Mouse (Mus musculus) lung, postnatal 36 days (tissue): ENCODE measurements around the gene Mmp15.

Experiments
- DNase-seq: peaks from one replicate; pipeline ENCODE4 v3.0.0; 2022; ENCODE audit warnings: mixed read lengths

Gene Mmp15

DNA sequence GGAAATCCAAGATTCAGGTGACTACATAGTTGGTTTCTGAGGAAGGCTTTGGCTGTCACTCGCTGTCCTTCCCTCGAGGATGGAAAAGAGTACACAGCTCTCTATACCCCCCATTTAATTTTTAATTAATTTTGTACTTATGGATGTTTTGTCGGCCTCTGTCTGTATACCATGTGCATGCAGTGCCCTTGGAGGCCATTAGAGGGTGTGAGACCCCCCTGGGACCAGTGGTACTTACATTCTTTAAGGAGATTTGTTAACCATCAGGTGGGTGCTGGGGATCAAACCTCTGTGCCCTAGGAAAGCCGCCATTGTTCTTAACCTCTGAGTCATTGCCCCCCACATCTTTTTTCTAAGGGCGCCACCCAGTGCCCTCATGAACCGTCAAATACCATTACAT, 7.4 kb upstream of the Mmp15 start:
- DNase-seq, result no peak

DNA sequence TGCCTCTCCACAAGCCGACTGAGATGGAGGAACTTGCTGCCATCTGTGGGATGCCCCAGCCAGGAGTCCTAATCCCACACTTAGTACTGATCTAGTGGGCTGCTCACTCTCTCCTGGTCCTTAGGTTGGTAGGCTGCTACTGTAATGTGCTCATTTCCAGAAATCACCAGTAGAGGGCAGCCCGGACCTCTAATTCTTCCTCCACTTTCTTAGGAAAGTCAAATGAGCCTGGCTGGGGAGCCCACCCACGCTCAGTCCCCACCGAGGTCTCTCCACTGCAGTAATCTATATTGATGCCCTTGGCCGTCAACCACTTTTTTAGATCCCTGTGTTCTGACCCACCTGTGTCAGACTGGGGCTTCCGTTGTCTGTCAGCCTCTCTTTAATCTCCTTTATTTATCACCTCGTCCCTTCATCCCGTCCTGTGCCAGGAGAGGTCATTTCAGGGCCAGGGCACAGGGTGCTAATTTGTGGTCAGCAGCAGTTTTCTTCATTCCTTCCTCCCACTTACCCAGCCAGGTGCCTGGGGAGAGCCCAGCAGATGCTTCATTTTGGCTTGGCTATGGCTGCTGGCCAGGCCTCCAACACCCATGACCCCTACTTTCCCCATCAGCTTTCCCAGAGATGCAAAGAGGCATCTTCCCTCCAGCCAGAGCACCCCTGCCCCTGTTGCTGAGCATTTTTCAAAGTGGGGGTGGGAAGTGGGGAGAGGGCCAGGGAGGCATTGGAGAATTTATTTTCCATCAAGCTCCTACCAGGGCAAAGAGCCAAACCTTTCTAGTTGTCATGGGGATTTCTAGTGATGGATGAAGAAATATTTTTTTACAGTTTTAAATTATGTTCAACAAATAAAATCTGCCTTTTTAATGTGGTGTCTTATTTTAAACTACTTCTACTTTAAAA, 5.2 kb upstream of the Mmp15 start:
- DNase-seq, result peak; percentile 87

DNA sequence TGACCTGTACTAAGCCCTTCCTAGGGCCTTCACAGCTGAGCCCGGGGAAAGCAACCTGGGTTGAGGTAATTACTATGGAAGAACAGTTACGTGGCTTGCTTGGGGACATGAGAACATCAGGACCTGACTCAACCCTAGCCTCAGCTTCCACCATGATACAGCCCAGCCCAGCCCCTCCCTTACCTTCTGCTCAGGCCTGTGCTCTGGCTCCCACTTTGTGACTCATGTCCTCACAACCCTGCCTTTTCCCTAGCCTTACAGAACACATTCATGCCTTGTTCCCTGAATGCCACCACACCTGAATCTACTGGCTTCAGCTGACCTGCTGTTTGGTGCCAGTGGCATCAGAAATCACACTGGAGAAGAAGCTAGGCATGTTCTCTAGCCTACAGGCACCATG, 3.7 kb upstream of the Mmp15 start:
- DNase-seq, result no peak

DNA sequence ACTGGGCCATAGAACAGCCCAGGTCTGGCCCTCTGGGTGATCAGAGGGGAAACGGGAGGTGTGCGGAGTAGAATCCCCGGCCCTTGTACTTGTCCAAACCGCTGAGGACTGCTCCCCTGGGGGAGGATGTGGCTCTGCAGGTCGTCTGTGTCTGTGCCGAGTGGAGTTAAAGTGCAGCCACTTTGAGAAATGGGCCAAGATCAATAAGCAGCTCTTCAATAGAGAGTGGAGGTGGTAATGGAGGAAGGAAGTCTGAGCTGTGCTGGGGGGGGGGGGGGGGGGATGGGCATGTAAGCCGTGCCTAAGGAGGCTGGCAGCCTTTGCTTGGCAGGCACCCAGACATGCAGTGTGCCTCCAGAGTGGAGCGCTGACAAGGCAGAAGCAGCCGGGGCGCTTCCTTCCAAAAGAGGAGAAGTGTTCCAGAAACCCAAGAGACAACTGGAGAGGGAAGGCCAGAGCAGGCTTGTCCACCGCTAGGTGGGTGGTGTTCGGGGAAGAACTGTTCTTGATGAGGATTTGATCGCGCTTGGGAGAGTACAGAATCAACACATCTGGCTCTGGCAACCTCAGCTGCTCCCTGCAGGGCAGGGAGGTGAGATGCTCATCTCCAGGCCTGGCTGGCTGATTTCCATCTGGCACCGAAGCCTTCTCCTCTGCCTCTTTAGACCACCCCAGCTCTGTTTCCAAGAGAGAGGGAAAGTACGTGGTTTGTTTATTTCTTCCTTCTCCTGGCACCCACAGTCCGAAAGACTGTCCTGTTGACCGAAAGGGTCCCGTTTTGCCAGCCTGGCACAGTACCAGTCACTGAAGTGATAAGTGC, 3.0 kb upstream of the Mmp15 start:
- peak; percentile 84 for DNase-seq

DNA sequence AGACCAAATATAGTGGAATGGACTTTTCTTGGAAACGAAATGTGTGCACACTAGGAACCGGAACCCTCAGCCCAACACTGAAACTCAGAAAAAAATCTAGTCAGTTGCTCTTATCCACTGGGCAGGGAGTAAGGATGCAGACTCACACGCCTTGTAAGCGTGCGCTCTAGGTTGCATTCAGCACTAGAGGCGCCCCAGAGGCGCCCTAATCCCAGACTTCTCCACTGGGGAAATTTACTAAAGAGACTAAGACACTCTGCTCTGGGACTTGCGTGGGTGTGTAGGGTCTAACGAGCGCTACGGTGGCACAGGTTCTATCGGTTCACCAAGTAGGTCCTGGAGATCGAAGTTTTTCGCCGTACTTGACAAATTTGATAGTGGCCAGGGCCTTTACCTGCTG, 607 bp upstream of the Mmp15 start:
- DNase-seq, result peak; percentile 48

DNA sequence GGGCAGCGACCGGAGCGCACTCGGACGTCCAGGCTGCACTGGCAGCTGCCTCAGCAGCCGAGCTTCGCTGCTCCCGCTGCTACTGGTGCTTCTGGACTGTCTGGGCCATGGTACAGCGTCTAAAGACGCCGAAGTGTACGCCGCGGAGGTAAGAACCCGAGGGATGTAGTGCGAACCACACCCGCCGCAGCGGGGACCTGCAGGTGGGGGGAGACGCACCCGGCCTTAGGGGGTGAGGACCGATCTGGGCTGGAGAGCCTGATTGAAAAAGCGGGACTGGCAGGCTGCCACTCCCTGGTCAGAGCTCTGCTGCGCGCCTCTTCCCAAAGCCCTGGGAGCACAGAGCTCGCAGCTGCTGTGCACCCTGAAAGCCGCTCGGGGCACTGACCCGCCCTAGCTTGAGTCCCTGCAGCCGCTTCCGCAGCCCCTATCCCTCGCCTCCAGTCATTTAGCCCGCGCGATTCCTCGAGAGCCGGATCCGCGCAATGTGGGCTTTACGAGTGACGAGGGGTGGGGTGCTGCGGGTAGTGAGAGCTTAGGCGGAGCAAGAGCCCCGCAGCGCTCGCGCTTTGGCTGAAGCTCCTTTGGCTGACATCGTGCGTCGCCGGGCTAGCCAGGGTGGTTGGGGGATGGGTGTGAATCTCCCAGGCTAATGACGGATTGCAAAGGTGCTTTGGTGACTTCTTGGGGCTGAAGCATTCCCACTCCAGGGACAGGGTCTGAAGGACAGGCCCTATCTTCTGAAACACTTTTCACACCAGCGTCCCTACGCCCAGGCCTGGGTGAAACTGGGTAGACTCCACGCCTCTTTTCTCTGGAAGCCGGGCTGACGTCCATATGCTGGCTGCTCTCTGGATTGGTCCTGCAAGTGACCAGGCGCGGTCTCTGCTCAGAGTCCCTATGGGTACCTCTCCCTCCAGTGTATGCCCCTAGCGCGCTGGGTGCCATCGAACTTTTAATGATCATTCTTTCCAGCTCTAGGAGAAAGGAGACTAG, 1.1 kb downstream of the Mmp15 start:
- DNase-seq, result peak; percentile 47

DNA sequence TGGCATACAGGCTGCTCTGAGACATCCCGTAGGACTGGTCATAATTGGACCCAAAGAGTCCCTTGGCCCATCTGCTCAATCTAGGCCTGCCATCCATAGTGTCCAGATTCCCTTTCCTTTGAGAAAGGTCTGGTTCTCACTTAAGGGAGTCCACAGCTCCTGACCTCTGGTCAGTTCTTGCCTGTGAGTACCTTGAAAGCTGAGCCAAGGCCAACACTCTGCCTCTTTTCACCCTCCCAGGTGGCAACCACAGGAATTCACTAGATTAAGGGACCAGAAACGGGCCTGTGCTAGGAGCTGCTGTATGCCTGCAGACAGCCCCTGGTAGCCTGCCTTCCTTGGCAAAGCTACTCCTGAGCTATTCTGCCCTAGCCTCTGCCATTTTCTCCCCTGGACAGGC, 2.5 kb downstream of the Mmp15 start:
- peak; percentile 74 for DNase-seq

DNA sequence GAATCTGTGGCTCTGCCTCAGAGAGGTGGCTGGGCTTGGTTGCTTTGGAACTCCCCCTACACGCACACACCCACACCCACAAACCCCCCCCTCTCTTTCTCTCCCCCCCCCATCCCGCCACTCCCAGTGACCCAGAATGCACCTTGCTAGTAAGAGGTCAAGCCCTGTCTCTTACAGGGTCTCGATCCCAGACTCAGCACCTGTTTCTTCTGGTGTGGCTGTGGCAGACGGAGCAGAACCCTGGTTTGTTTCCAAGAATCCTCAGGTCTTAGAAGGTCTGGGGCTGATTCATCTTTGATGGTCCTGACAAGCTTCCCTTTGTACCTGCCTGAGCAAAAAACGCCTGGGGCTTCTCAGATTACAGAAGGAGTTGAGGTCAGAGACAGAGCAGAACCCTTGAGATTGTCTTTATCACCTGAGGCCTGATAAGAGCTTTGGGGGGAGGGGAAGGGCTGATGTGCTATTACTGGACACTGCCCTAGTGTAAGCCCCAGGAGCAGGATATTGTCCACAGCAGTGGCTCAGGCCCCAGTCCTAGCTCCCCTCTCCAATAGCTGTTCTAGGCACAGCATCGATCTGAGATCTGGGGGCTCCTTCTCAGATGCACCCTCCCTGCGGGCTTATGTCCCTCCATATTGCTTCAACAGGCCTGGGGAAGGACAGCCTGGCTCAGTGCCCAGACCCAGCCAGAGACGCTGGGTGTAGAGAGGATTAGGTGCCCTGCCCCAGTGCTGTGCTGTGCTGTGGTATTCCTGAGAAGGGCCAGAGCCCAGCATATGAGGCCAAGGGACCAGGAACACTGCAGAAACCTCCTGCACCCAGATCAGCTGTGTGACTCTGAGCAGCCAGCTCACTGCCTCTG, 6.7 kb downstream of the Mmp15 start:
- DNase-seq, result peak; percentile 37

DNA sequence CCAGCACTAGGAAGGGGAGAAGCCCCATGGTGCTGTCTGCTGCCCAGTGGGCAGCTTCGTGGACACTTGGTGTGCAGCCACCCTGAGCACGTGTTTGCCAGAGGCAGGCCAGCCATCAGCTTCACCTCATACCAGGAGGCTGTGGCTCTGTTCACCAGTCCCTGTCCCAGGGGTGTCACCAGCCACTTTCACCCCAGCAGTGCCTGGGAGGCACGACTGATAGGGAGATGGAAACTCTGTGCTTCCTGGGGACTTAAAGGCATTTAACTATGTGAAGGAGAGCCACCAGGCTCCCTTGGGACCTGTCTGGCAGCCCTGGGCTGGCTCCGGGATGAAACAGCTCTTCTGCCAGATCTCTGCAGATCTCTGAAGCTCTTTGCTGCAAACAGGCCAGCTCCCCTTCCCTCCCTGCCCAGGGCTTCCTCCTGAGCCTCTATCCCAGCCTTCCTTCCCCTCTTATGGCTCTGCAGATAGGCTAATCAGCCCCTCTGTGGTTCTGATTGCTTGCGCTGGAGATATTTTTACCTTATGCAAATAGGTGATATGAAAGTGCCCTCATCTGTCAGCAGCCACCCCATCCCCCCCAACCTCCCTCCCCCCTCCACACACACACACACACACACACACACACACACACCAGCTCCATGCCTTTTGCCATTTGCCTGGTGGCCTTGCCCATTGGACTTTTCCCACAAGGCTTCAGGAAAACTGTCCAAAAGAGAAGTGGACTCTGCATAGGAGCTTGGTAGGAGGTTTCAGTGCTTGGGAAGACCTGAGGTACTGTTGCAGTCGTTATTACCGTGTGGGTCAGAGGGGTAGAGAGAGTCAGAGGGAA, 8.3 kb downstream of the Mmp15 start:
- DNase-seq, result no peak

DNA sequence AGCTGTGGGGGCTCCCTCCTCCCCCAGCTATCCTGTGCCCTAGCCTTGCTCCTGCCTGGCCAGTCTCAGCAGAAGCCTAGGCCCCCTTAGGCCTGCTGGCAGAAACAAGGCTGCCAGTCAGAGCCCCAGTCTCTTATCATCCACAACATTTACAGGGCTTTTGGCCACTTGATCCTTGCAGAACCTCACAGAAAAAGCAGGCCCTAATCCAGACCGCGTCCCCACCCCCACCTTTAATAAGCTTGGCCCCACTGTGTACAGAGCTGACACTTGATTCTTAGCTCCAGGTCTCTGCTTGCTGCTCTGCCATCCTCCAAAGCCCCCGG, 8.9 kb downstream of the Mmp15 start:
- DNase-seq, result no peak

DNA sequence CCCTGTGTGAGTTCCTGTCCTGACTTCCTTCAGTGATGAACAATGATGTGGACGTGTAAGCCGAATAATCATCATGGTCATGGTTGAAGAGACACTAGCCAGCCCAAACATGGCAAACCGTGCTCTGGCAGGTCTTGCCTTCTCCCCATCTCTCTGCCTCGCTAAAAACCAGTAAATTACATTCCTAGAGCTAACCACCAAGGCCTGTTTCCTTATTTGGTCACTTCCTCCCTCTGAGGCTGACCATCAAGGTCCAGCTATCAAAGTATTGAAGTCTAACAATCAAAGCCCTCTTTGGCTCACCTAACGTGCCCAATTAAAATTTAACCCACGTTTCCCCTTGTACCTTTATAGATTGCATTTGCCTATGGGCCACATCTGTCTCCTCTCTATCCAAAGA, 10.2 kb downstream of the Mmp15 start:
- no peak for DNase-seq

DNA sequence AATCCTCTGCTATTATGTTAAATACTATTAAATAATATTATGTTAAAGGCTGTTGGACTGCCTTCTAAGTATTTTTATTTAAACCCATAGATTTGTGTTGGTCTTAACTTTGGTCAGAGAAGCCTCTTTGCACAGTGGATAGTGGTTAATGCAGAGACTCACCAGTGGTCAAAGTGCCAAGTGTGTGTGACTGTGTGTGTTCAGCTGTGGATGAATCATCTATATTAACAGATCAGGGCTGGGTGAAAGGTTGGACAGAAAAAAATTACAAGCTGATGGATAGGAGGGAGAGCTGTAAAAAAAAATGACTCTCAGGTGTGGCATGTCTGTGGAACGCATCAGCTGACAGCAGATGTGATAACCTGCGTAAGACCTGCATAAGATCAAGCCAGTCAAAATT, 11.8 kb downstream of the Mmp15 start:
- DNase-seq, result no peak

DNA sequence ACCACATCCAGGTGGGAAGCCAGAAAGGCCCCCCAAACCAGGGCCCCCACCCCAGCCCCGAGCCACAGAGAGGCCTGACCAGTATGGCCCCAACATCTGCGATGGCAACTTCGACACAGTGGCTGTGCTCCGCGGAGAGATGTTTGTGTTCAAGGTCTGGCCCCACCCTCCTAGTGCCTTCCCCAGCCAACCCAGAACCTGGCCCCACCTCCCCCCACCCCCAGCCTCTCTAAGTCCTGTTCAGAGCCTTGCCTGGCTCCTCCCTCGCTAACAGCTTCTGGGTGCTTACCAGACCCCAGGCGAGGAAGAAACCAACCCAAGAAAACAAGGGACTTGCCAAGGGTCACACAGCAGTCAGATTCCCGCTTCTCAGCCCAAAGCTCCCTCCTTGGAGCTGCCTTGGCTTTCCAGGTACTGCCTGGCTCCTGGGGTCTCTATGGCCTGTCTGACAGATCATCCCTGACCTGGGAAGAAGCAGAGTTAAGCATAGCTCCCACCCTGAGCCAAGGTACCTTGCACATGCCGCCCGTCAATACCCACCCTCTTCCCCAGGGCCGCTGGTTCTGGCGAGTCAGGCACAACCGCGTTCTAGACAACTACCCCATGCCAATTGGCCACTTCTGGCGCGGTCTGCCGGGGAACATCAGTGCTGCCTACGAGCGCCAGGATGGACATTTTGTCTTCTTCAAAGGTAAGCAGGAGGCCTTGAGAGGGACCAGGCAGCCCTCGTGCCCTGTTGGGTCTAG, 17.7 kb downstream of the Mmp15 start:
- DNase-seq, result peak; percentile 32

DNA sequence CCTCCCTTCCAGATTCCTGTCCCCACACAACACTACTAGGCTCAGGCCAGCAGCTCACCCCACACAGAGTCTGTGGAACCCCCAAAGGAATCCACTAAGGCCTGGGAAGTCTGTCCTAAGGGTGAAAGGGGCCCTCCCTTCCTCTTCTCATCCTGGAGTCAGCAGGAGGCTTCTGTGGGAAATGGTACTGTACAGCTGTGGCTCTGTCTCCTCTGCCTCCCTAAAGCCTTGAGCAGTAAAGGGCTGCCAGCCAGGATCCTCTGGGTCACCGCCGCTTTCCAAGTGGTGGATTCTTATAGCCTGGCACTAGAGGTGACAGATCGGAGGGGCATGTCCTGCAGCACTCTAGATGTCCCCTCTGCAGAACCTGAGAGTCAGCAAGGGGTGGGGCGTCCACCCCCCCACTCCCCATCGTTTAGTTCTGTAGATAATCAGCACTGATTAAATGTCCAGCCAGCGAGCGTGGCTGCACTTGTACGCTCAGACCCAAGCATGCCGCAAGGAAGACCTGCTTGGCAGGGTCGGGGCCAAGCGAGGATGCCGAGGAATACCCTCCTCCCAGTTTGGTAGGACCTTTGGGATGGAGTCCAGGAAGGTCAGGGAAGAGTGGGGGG, 21.4 kb downstream of the Mmp15 start:
- DNase-seq, result no peak

DNA sequence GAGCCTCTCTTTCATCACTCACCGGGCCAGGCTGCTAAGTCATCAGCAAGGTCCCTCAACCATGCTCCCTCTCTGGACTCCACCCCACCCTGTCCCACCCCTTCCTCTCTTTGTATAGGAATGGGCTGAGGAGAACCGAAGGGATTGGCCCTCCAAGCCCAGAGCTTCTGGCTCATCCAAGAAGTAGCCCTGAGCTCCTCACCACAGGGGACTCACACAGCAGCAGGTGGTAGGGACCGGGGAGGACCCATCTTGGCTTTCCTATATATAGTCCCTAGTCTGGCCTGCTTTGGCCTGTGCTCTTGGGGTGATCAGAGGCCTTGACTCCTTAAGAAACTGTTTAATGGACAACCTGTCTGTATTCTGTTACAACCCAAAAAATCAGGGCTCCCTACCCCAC, 22.4 kb downstream of the Mmp15 start:
- no peak for DNase-seq

DNA sequence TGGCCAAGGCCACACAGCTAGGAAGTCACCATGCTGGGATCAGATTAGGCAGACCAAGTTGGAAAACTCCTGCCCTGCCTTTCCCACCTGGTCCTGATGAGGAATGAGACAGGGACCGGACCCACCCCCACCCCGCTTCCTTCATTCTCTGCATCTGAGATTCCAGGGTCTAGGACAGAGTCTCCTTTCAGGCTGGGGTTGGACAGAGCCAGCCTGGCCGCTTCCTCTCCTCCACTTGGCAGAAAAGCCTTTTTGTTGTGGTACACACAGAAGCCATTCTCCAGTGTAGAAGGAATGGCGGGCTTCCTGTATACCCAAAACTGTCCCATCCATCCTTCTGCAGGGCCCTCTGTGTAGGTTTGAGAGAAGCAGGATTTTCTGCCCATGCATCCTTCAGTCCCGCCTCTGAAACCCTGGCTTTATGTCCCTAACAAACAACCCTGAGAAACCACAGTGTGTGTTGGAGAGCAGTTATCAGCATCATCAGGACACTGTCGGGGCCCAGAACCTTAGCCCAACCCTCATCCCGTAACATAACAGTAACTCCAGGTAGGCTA, 23.4 kb downstream of the Mmp15 start:
- no peak for DNase-seq

DNA sequence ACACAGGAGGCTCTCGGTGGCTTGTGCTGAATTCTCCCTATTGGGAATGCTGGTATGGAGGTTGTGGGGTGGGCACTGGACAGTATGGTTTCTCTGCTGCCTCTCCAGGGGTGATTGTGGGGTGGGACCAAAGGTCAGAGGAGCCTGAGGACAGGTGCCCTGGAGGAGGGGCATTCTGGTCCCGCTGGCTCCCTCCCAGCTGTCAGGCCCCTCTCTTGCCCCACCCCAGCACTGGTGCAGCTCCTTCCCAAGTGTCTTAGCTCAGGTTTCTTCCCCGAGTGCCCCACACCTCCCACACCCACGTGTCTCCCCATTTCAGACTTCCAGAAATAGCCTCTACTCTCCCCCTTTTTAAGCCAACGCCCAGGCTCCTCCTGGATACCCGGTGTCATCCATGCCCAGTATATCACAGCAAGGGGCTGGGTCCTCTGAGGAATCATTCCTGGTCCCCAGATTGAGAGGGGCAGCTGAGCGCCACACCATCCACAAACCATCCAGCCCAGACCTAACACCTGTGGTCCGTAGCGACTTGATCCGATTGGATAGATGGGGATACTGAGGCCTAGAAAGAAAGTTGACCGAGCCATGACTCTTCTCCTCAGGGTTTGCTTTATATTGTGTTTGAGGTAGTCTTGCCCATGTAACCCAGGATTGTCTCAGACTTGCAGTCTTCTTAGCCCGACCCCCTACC, 24.4 kb downstream of the Mmp15 start:
- DNase-seq, result no peak

DNA sequence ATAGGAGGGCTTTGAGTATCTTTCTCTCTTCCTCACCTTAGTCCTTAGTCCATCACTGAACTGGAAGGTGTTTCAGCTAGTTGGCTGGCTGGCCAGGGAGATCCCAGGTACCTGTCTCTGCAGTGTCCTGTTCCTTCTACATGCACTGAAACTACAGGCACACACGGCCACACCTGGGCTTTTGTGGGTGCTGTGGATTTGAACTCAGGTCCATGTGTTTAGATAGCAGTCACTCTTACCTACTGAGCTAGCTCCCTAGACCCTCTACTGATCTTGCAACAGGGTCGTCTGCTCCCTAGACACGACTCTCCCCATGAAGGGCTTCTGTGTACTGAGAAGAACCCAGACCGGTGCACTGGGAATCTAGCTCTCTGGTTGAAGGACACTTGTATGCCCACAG, 25.0 kb downstream of the Mmp15 start:
- no peak for DNase-seq

DNA sequence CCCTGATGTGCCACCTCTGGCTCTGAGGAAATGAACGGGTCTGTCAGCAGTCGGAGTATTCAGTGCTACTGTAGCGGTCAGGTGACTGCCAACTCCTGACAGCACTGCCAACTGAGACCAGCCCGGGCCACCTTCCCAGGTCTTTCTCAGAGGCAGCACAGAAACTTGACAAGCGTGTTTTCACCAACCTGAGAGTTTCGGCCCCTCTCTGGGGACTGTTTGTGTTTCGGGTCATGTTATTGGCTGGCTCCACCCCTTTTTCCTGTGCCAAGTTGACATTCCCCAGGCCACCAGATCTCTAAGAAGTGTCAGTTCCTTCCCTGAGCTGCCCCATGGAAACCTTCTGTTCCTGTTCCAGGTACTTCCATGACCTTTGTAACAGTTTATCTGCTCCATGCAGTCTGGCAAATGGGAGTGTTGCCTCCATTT, 25.8 kb downstream of the Mmp15 start:
- DNase-seq, result peak; percentile 91
